Comparison of ENCODE assay signal across 30 mouse cellular contexts in genomic region chr2:5945629-5946028, GRCm38 (mm10). TPM values are rescaled to one million over a fixed set of nuclear protein-coding genes. Genes with fewer than 3 reads are reported as not detected.
DNase-seq lines count a peak whose midpoint lies in the region; ATAC-seq lines count a peak whose summit lies in the region.
"Had no signal": no experiment of that assay in that cellular context is flagged by ENCODE, and none has a peak within 500 bp of the region (broad histone marks: within the 10 kb centered on the region; RNA-seq: fewer than 3 reads in every experiment).

No protein-coding gene starts in this region.

- peaks cover 3% of the 10 kb centered on the region; the same call in 1 of the 2 replicates for H3K36me3 ChIP-seq in liver, embryonic 12.5 days
- H3K36me3 ChIP-seq in liver, embryonic 15.5 days (replicated peaks), result no peaks in the 10 kb centered on the region
- no peaks in the 10 kb centered on the region for H3K36me3 ChIP-seq in kidney, embryonic 16.5 days (ENCODE audit: insufficient read depth, low read length)
- H3K36me3 ChIP-seq: embryonic facial prominence, embryonic 10.5 days; embryonic facial prominence, embryonic 13.5 days; forebrain, embryonic 12.5 days; forebrain, embryonic 15.5 days; heart, embryonic 12.5 days; heart, embryonic 15.5 days; hindbrain, embryonic 10.5 days; hindbrain, embryonic 13.5 days had no signal

- H3K4me1 ChIP-seq in liver, embryonic 12.5 days, result peaks cover 71% of the 10 kb centered on the region
- peaks cover 47% of the 10 kb centered on the region for H3K4me1 ChIP-seq in liver, embryonic 15.5 days (replicated peaks)
- peaks cover 3% of the 10 kb centered on the region; the same call in 1 of the 2 replicates for H3K4me1 ChIP-seq in kidney, embryonic 16.5 days (ENCODE audit: insufficient read depth, low read length)
- H3K4me1 ChIP-seq: heart, embryonic 12.5 days had no signal

- peak; percentile 51 for ATAC-seq in liver, embryonic 12.5 days
- ATAC-seq in liver, embryonic 15.5 days (ENCODE audit: insufficient read depth), result 0 out of 2 replicates have a peak, but pooled peaks have one; percentile 20
- peak; percentile 40 for ATAC-seq in megakaryocyte progenitor cell, adult 5-6 weeks (replicated peaks; ENCODE audit: poor library complexity)
- no peak for ATAC-seq in kidney, embryonic 16.5 days (ENCODE audit: low FRiP score, low TSS enrichment)
- ATAC-seq: activated CD4-positive, CD25-positive, alpha-beta regulatory T cell, adult 4 months; CD4-positive, CD25-positive, alpha-beta regulatory T cell, adult 4 months; forebrain, embryonic 15.5 days had no signal

- H3K4me2 ChIP-seq in liver, embryonic 12.5 days, result peak overlapping the region; percentile 37
- no peak overlapping the region for H3K4me2 ChIP-seq in liver, embryonic 15.5 days
- no peak overlapping the region for H3K4me2 ChIP-seq in kidney, embryonic 16.5 days (replicated peaks; ENCODE audit: low read depth, low read length)
- H3K4me2 ChIP-seq: embryonic facial prominence, embryonic 13.5 days; forebrain, embryonic 12.5 days; forebrain, embryonic 15.5 days; heart, embryonic 12.5 days; heart, embryonic 15.5 days; hindbrain, embryonic 13.5 days had no signal

- H3K9me3 ChIP-seq in liver, embryonic 12.5 days (replicated peaks), result no peaks in the 10 kb centered on the region
- no peaks in the 10 kb centered on the region for H3K9me3 ChIP-seq in liver, embryonic 15.5 days (replicated peaks)
- no peaks in the 10 kb centered on the region for H3K9me3 ChIP-seq in kidney, embryonic 16.5 days (ENCODE audit: low read length)
- H3K9me3 ChIP-seq: embryonic facial prominence, embryonic 10.5 days; embryonic facial prominence, embryonic 13.5 days; forebrain, embryonic 12.5 days; forebrain, embryonic 15.5 days; heart, embryonic 12.5 days; heart, embryonic 15.5 days; hindbrain, embryonic 10.5 days; hindbrain, embryonic 13.5 days had no signal

- H3K27me3 ChIP-seq in liver, embryonic 12.5 days (replicated peaks), result no peaks in the 10 kb centered on the region
- no peaks in the 10 kb centered on the region for H3K27me3 ChIP-seq in liver, embryonic 15.5 days
- H3K27me3 ChIP-seq in kidney, embryonic 16.5 days (ENCODE audit: insufficient read depth, low read length), result no peaks in the 10 kb centered on the region
- H3K27me3 ChIP-seq: embryonic facial prominence, embryonic 13.5 days; forebrain, embryonic 12.5 days; forebrain, embryonic 15.5 days; heart, embryonic 12.5 days; heart, embryonic 15.5 days; hindbrain, embryonic 13.5 days had no signal

- no peak overlapping the region for H3K4me3 ChIP-seq in liver, embryonic 12.5 days
- H3K4me3 ChIP-seq in liver, embryonic 15.5 days (replicated peaks), result no peak overlapping the region
- H3K4me3 ChIP-seq in kidney, embryonic 16.5 days (ENCODE audit: low read length), result no peak overlapping the region
- H3K4me3 ChIP-seq: embryonic facial prominence, embryonic 10.5 days; embryonic facial prominence, embryonic 13.5 days; erythroblast, embryonic 14.5 days; forebrain, embryonic 12.5 days; forebrain, embryonic 15.5 days; heart, embryonic 12.5 days; heart, embryonic 15.5 days; hindbrain, embryonic 10.5 days; hindbrain, embryonic 13.5 days had no signal

- no peak overlapping the region; the same call in 1 of the 2 replicates for H3K9ac ChIP-seq in liver, embryonic 12.5 days
- no peak overlapping the region for H3K9ac ChIP-seq in liver, embryonic 15.5 days
- H3K9ac ChIP-seq in kidney, embryonic 16.5 days (replicated peaks; ENCODE audit: low read length), result no peak overlapping the region
- H3K9ac ChIP-seq: embryonic facial prominence, embryonic 13.5 days; forebrain, embryonic 12.5 days; forebrain, embryonic 15.5 days; heart, embryonic 12.5 days; heart, embryonic 15.5 days; hindbrain, embryonic 13.5 days had no signal

- WGBS in liver, embryonic 12.5 days (ENCODE audit: insufficient replicate concordance), result 44% methylated on average over 1 of the region's 1 CpGs
- 19% methylated on average over 1 of the region's 1 CpGs for WGBS in liver, embryonic 15.5 days (ENCODE audit: insufficient replicate concordance)
- 87% methylated on average over 1 of the region's 1 CpGs for WGBS in kidney, embryonic 16.5 days

- DNase-seq in c-Kit-positive CD71-positive TER-119-negative erythroid progenitor cells, embryonic 14.5 days (ENCODE audit: low read depth), result peak; percentile 55
- DNase-seq in layer of hippocampus, postnatal 10 days (ENCODE audit: low spot score in 2 of 2), result no peak
- no peak for DNase-seq in right cerebral cortex, adult 2 months (ENCODE audit: low spot score in 2 of 2)
- no peak for DNase-seq in layer of hippocampus, postnatal 36 days
- DNase-seq: adrenal gland, adult 8-10 months; adrenal gland, postnatal 25 days; cerebellum, adult 11 months; cerebellum, adult 2 months; cerebellum, adult 9-11 months; cerebellum, postnatal 25 days; embryo, embryonic 11 days; gastrocnemius, postnatal 25 days; heart, adult 18-20 months; heart, postnatal 10 days; heart, postnatal 36 days had no signal

- peak overlapping the region; percentile 78 for H3K27ac ChIP-seq in liver, embryonic 12.5 days
- peak overlapping the region; percentile 53; the same call in 1 of the 2 replicates for H3K27ac ChIP-seq in liver, embryonic 15.5 days (replicated peaks)
- no peak overlapping the region for H3K27ac ChIP-seq in kidney, embryonic 16.5 days (ENCODE audit: low read length)
- H3K27ac ChIP-seq: embryonic facial prominence, embryonic 10.5 days; embryonic facial prominence, embryonic 13.5 days; forebrain, embryonic 12.5 days; forebrain, embryonic 15.5 days; heart, embryonic 15.5 days; hindbrain, embryonic 10.5 days; hindbrain, embryonic 13.5 days had no signal

RNA-seq across cellular contexts. Expression of gene Dhtkd1, which starts 3.0 kb away (rescaled TPM):
- 2.3 and 3.1 TPM in 2 replicates for polyA plus RNA-seq in liver, embryonic 12.5 days (2016; fragmentation: Nextera tagmentation; extraction: Ambion mirVana)
- 3.5 and 4.0 TPM in 2 replicates for polyA plus RNA-seq in liver, embryonic 15.5 days (2015; fragmentation: Nextera tagmentation; extraction: Ambion mirVana)
- 0.32 and 0.90 TPM in 2 replicates for total RNA-seq in megakaryocyte progenitor cell, adult 5-6 weeks (2015)
- total RNA-seq in megakaryocyte progenitor cell, adult 5-6 weeks (2017), result 0.64 and 0.67 TPM in 2 replicates
- 2.9 and 4.5 TPM in 2 replicates for polyA plus RNA-seq in kidney, embryonic 16.5 days (2015; fragmentation: Nextera tagmentation; extraction: Ambion mirVana)
- total RNA-seq in layer of hippocampus, postnatal 10 days (2021), result 10 to 100 TPM in 1 of 2 experiments, 1 to 10 TPM in 1; 9.5 to 12.4 TPM
- total RNA-seq in layer of hippocampus, postnatal 36 days (2021), result 1 to 10 TPM; 8.2 to 8.9 TPM
- polyA plus RNA-seq: erythroblast, embryonic 14.5 days had no signal

RNA-seq across cellular contexts. Expression of gene Upf2, which starts 5.6 kb away (rescaled TPM):
- 6.8 and 7.4 TPM in 2 replicates for polyA plus RNA-seq in liver, embryonic 12.5 days (2016; fragmentation: Nextera tagmentation; extraction: Ambion mirVana)
- 3.7 TPM in 2 replicates for polyA plus RNA-seq in liver, embryonic 15.5 days (2015; fragmentation: Nextera tagmentation; extraction: Ambion mirVana)
- 37.2 and 40.1 TPM in 2 replicates for total RNA-seq in megakaryocyte progenitor cell, adult 5-6 weeks (2015)
- total RNA-seq in megakaryocyte progenitor cell, adult 5-6 weeks (2017), result 30.5 and 36.2 TPM in 2 replicates
- polyA plus RNA-seq in kidney, embryonic 16.5 days (2015; fragmentation: Nextera tagmentation; extraction: Ambion mirVana), result 11.0 TPM in 2 replicates
- 10 to 100 TPM; 18.6 to 19.5 TPM for total RNA-seq in layer of hippocampus, postnatal 10 days (2021)
- total RNA-seq in layer of hippocampus, postnatal 36 days (2021), result 10 to 100 TPM; 46.4 to 48.2 TPM

RNA-seq across cellular contexts. Expression of gene Sec61a2, which starts 50.4 kb away (rescaled TPM):
- 22.8 and 24.2 TPM in 2 replicates for polyA plus RNA-seq in liver, embryonic 12.5 days (2016; fragmentation: Nextera tagmentation; extraction: Ambion mirVana)
- 11.6 and 13.1 TPM in 2 replicates for polyA plus RNA-seq in liver, embryonic 15.5 days (2015; fragmentation: Nextera tagmentation; extraction: Ambion mirVana)
- 30.0 and 42.4 TPM in 2 replicates for total RNA-seq in megakaryocyte progenitor cell, adult 5-6 weeks (2015)
- 12.6 and 21.5 TPM in 2 replicates for total RNA-seq in megakaryocyte progenitor cell, adult 5-6 weeks (2017)
- 77.6 and 91.8 TPM in 2 replicates for polyA plus RNA-seq in kidney, embryonic 16.5 days (2015; fragmentation: Nextera tagmentation; extraction: Ambion mirVana)
- 100 to 1,000 TPM; 103 to 112 TPM for total RNA-seq in layer of hippocampus, postnatal 10 days (2021)
- total RNA-seq in layer of hippocampus, postnatal 36 days (2021), result 100 to 1,000 TPM in 1 of 2 experiments, 10 to 100 TPM in 1; 92.0 to 108 TPM

Comparison
In these comparisons a context has a peak if more than half of its experiments do, and no peak if none do; other contexts are left out.
1. RNA of gene Dhtkd1, which starts 3.0 kb away (total RNA-seq): 9.5 to 12.4 TPM in layer of hippocampus, postnatal 10 days and 8.2 to 8.9 TPM in layer of hippocampus, postnatal 36 days; 0.32 to 0.90 TPM in megakaryocyte progenitor cell, adult 5-6 weeks; every median in the first group is over 4 times any median in the second.